Mouse (Mus musculus): ENCODE data around the gene Hpca. TPM values are rescaled to one million over a fixed set of nuclear protein-coding genes. Genes with fewer than 3 reads are reported as not detected.

Hpca gene
- polyA plus RNA-seq, 1 experiment from 2014 or later: 130 TPM

DNA sequence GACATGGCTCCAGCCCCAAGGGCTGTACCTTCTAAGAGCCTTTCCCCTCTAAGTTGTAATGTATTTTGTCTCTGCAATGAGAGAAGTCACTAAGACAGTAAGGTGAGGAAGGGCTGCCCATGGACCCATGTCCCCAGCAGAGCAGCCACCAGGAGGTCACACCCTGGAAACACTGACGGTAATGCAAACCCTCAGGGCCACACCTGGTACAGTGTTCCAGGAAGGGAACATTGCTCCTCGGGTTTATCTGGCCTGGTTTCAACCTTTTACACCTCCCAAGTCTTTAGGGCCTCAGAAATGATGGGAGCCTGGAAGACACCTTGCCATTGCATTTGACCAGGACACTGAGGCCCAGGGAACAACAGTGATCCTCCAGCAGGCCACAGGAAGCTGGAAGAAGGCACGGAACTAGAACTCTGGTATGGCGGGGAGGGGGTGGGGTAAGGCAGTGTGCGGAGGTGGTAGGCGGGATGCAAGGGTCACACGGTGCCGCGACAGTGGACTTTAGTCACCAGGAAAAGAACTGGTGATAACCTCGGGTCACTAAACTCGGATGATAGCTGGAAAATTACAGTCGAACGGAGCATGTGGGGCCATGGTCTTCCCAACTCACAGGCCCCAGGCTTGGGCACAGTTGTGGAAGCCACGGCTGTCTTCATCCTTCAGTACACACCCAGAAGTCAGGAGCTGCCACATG is 19.6 kb downstream of the Hpca start:
- Histone ChIP-seq H3K4me2 (ENCODE audit: low read length) (no peak overlapping the region), H3K4me1 (ENCODE audit: control insufficient read depth, insufficient read depth, low read length) (peaks cover 5% of the 10 kb centered on the region; the same call in 1 of the 2 replicates), H3K36me3 (ENCODE audit: control insufficient read depth, insufficient read depth, low read length) (no peaks in the 10 kb centered on the region), H3K4me3 (ENCODE audit: low read depth, low read length) (no peak overlapping the region), H3K27ac (ENCODE audit: low read length) (no peak overlapping the region), H3K9me3 (replicated peaks; ENCODE audit: control insufficient read depth, low read length, poor library complexity, severe bottlenecking) (no peaks in the 10 kb centered on the region), H3K27me3 (ENCODE audit: control insufficient read depth, insufficient read depth, low read depth, low read length) (peaks cover 27% of the 10 kb centered on the region), H3K9ac (ENCODE audit: low read depth, low read length) (no peak overlapping the region)
- ATAC-seq: no peak
- WGBS: 85% methylated on average over 14 of the region's 14 CpGs

DNA sequence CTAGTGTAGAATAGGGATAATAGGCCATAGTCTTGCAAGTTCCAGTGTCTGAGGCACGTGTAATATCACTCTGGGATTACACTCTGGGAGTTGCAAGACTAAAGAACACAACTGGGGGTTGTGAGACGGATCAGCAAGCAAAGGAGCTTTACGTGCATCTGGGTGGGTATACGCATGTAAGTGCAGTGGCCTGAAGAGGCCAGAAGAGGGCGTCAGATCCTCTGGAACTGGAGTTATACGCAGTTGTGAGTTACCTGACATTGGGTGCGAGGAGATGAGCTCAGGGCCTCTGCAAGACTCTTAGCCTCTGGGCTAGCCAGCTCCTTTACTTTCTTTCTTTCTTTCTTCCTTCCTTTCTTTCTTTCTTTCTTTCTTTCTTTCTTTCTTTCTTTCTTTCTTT is 24.8 kb downstream of the Hpca start:
- no peaks in the 10 kb centered on the region for H3K36me3 ChIP-seq (ENCODE audit: control insufficient read depth, insufficient read depth, low read length)
- H3K4me1 ChIP-seq (ENCODE audit: control insufficient read depth, insufficient read depth, low read length): no peaks in the 10 kb centered on the region
- H3K4me2 ChIP-seq (ENCODE audit: low read length): no peak overlapping the region
- H3K27ac ChIP-seq (ENCODE audit: low read length): no peak overlapping the region
- WGBS: 71% methylated on average over 7 of the region's 7 CpGs
- ATAC-seq: no peak
- no peaks in the 10 kb centered on the region for H3K27me3 ChIP-seq (ENCODE audit: control insufficient read depth, insufficient read depth, low read depth, low read length)
- no peaks in the 10 kb centered on the region for H3K9me3 ChIP-seq (replicated peaks; ENCODE audit: control insufficient read depth, low read length, poor library complexity, severe bottlenecking)
- H3K4me3 ChIP-seq (ENCODE audit: low read depth, low read length): no peak overlapping the region
- H3K9ac ChIP-seq (ENCODE audit: low read depth, low read length): no peak overlapping the region

DNA sequence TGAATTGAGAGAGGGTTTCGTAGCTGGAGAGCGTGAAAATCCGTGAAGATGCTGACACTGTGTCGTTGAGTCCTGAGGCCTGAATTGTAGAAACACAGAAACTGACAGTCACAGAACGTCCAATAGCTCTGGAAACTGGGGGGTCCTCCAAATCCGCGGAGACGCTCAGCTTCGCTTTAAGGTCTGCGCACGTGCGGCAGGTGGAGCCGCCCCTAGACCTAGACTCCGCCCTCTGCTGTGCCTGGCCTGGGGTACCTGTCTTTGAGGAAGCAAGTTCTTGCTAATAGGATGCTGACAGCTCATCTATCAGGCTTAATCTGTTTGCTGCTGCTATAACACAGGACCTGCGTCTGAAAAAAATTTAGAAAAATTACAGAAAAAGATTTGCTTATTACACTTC is 26.6 kb downstream of the Hpca start:
- Histone ChIP-seq H3K36me3 (ENCODE audit: control insufficient read depth, insufficient read depth, low read length) (no peaks in the 10 kb centered on the region), H3K27ac (ENCODE audit: low read length) (no peak overlapping the region), H3K9ac (ENCODE audit: low read depth, low read length) (no peak overlapping the region), H3K4me1 (ENCODE audit: control insufficient read depth, insufficient read depth, low read length) (no peaks in the 10 kb centered on the region), H3K27me3 (ENCODE audit: control insufficient read depth, insufficient read depth, low read depth, low read length) (no peaks in the 10 kb centered on the region), H3K4me2 (ENCODE audit: low read length) (no peak overlapping the region), H3K4me3 (ENCODE audit: low read depth, low read length) (no peak overlapping the region), H3K9me3 (replicated peaks; ENCODE audit: control insufficient read depth, low read length, poor library complexity, severe bottlenecking) (no peaks in the 10 kb centered on the region)
- 39% methylated on average over 15 of the region's 15 CpGs for WGBS
- no peak for ATAC-seq

DNA sequence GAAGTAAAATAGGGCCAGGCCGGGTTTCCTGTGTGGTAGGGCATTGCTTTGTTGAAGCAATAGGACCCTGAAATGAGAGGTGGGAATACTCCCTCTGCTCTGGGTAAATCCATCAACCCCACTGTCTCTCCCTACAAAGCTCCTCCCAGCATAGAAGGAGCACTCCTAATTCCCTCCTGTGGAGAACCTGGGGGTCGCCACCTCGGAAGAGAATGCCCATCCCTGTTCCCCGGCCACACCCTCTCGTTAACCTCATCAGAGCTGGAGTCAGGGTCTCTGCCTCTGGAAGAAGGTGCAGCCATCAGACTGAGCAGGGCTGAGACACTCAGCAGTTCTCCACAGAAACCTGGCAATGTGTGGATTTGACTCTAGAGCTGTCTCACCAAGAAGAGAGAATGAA is 34.0 kb downstream of the Hpca start:
- H3K4me1 ChIP-seq (ENCODE audit: control insufficient read depth, insufficient read depth, low read length): no peaks in the 10 kb centered on the region
- ATAC-seq: no peak
- H3K4me3 ChIP-seq (ENCODE audit: low read depth, low read length): no peak overlapping the region

DNA sequence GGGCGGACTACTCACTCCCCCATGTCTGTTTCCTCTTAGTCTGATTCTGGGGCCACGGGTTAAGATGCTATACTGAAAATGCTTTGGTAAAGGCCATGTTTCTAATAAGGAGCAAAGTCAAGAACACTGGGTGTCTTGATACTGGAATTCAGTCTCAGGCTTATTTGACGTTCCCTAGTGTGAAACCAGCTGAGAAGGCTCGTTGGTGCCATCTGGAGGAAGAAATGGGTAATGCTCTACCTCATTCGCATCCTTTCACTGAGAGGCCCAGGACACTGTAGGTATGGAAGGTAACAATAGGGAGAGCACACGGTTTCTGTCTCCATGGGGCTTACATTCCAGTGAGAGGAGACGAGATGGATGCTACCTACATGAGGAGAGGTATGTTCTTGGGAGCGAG is 35.8 kb downstream of the Hpca start:
- Histone ChIP-seq H3K4me3 (ENCODE audit: low read depth, low read length) (no peak overlapping the region), H3K27ac (ENCODE audit: low read length) (no peak overlapping the region), H3K27me3 (ENCODE audit: control insufficient read depth, insufficient read depth, low read depth, low read length) (no peaks in the 10 kb centered on the region), H3K4me1 (ENCODE audit: control insufficient read depth, insufficient read depth, low read length) (no peaks in the 10 kb centered on the region), H3K4me2 (ENCODE audit: low read length) (no peak overlapping the region), H3K9me3 (replicated peaks; ENCODE audit: control insufficient read depth, low read length, poor library complexity, severe bottlenecking) (no peaks in the 10 kb centered on the region), H3K36me3 (ENCODE audit: control insufficient read depth, insufficient read depth, low read length) (peaks cover 17% of the 10 kb centered on the region; the same call in 1 of the 2 replicates), H3K9ac (ENCODE audit: low read depth, low read length) (no peak overlapping the region)
- WGBS: 27% methylated on average over 8 of the region's 8 CpGs
- no peak for ATAC-seq

More for the DNA sequence above, 34.0 kb downstream of the Hpca start:
- Histone ChIP-seq H3K27ac (ENCODE audit: low read length) (no peak overlapping the region), H3K4me2 (ENCODE audit: low read length) (no peak overlapping the region), H3K36me3 (ENCODE audit: control insufficient read depth, insufficient read depth, low read length) (peaks cover 11% of the 10 kb centered on the region; the same call in 1 of the 2 replicates), H3K9me3 (replicated peaks; ENCODE audit: control insufficient read depth, low read length, poor library complexity, severe bottlenecking) (no peaks in the 10 kb centered on the region), H3K27me3 (ENCODE audit: control insufficient read depth, insufficient read depth, low read depth, low read length) (no peaks in the 10 kb centered on the region), H3K9ac (ENCODE audit: low read depth, low read length) (no peak overlapping the region)
- WGBS: 58% methylated on average over 5 of the region's 5 CpGs

DNA sequence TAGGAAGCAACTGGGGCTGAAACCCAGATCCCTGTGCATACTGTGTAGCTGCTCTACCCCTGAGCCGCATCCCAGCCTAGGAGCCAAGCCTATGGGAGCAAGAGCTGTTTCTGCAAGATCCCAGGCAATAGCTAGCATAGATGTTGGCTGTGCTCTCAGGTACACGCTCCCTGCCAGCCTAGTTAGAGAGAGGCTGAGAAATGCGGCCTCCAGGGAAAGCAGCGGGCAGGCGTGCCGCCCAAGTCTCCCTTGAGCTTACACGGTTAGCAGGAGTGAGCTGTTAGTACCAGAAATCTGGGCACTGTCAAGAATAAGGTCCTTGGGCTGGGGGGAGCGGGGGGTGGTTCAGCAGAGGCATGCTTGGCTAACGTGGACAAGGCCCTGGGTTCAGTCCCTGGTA is 36.9 kb downstream of the Hpca start:
- no peaks in the 10 kb centered on the region for H3K4me1 ChIP-seq (ENCODE audit: control insufficient read depth, insufficient read depth, low read length)
- no peaks in the 10 kb centered on the region for H3K27me3 ChIP-seq (ENCODE audit: control insufficient read depth, insufficient read depth, low read depth, low read length)
- no peak overlapping the region for H3K4me2 ChIP-seq (ENCODE audit: low read length)
- peaks cover 26% of the 10 kb centered on the region for H3K36me3 ChIP-seq (ENCODE audit: control insufficient read depth, insufficient read depth, low read length)
- H3K27ac ChIP-seq (ENCODE audit: low read length): no peak overlapping the region
- no peaks in the 10 kb centered on the region for H3K9me3 ChIP-seq (replicated peaks; ENCODE audit: control insufficient read depth, low read length, poor library complexity, severe bottlenecking)
- no peak overlapping the region for H3K4me3 ChIP-seq (ENCODE audit: low read depth, low read length)
- ATAC-seq: no peak
- 92% methylated on average over 9 of the region's 9 CpGs for WGBS
- H3K9ac ChIP-seq (ENCODE audit: low read depth, low read length): no peak overlapping the region

DNA sequence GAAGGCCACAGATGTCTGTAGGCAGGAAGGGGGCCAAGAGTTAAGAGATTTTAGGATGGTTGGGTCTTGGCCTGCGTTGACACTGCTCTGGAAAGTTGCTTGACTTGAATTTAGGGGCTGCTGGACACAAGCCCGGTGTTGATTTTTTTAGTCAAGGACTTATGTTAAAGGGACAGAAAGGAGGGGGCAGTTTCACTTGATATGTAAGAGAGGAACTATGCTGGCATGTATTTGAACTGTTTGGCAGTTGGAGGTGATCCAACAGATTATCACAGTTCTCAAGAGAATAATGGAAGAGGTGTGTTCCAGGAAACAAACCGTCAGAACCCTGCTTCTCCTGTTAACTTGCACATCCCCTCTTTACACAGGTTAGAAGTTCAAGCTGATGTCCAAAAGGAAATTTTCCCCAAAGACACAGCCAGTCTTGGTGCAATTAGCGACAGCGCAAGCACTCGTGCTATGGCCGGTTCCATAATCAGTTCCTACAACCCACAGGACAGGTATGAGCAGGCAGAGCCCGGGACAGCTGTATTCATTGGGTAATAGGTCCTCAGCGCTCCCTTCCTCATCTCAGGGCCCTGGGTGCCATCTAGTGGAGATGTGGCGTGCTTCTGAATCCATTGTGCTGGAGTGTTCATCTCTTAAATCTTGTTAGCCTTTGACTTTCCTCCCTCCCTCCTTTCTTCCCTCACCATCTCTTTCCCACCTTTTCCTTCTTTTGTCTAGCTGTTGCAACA is 39.3 kb downstream of the Hpca start:
- Histone ChIP-seq H3K27me3 (ENCODE audit: control insufficient read depth, insufficient read depth, low read depth, low read length) (no peaks in the 10 kb centered on the region), H3K9ac (ENCODE audit: low read depth, low read length) (no peak overlapping the region), H3K9me3 (replicated peaks; ENCODE audit: control insufficient read depth, low read length, poor library complexity, severe bottlenecking) (no peaks in the 10 kb centered on the region), H3K27ac (ENCODE audit: low read length) (no peak overlapping the region), H3K4me3 (ENCODE audit: low read depth, low read length) (no peak overlapping the region), H3K36me3 (ENCODE audit: control insufficient read depth, insufficient read depth, low read length) (peaks cover 45% of the 10 kb centered on the region), H3K4me1 (ENCODE audit: control insufficient read depth, insufficient read depth, low read length) (no peaks in the 10 kb centered on the region), H3K4me2 (ENCODE audit: low read length) (no peak overlapping the region)
- 46% methylated on average over 10 of the region's 10 CpGs for WGBS
- no peak; the same call in 1 of the 2 replicates for ATAC-seq

DNA sequence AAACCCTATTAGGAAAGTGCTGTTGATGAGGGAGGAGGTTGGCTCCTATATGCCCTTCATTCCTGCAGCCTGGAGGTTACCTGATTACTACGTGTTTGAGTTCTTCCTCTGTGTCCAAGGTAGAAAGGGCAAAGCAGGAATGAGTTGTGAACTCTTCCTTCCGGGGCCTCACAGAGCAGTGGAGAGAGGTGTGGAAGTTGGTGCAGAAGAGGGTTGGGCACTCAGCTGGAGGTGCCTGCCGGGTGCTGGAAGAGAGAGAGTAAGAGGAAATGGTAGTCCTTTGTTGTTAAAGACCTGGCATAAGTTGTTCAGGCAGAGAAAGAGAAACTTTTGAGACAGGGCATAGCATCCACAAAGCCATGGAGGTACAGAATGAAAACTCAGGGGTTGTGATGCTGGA is 39.9 kb downstream of the Hpca start:
- no peak overlapping the region for H3K27ac ChIP-seq (ENCODE audit: low read length)

DNA sequence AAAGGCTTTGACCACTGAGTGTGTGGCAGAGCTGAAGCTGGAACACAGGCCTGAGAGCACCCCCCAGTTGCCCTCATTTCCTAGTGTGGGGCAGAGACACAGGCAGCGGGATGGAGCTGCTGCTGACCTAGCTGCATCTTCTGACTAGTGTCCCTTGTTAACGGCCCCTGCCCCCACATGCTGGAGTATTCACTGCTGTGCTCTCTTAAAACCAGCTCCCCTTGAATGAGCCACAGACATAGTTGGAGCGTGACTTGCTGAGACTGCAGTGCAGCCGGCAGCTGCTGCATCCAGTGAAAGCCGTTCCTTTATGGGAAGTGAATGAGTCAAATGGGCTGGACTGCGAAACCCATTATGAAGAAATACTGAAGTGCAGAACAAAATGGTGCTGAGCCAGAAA is 40.3 kb downstream of the Hpca start:
- Histone ChIP-seq H3K4me2 (ENCODE audit: low read length) (no peak overlapping the region), H3K9me3 (replicated peaks; ENCODE audit: control insufficient read depth, low read length, poor library complexity, severe bottlenecking) (no peaks in the 10 kb centered on the region), H3K9ac (ENCODE audit: low read depth, low read length) (no peak overlapping the region), H3K36me3 (ENCODE audit: control insufficient read depth, insufficient read depth, low read length) (peaks cover 51% of the 10 kb centered on the region), H3K27ac (ENCODE audit: low read length) (no peak overlapping the region), H3K27me3 (ENCODE audit: control insufficient read depth, insufficient read depth, low read depth, low read length) (no peaks in the 10 kb centered on the region), H3K4me3 (ENCODE audit: low read depth, low read length) (no peak overlapping the region), H3K4me1 (ENCODE audit: control insufficient read depth, insufficient read depth, low read length) (no peaks in the 10 kb centered on the region)
- no peak for ATAC-seq
- 74% methylated on average over 6 of the region's 6 CpGs for WGBS

More for the DNA sequence above, 39.9 kb downstream of the Hpca start:
- no peak overlapping the region for H3K9ac ChIP-seq (ENCODE audit: low read depth, low read length)
- ATAC-seq: no peak
- H3K4me2 ChIP-seq (ENCODE audit: low read length): no peak overlapping the region
- H3K36me3 ChIP-seq (ENCODE audit: control insufficient read depth, insufficient read depth, low read length): peaks cover 47% of the 10 kb centered on the region
- no peaks in the 10 kb centered on the region for H3K9me3 ChIP-seq (replicated peaks; ENCODE audit: control insufficient read depth, low read length, poor library complexity, severe bottlenecking)
- WGBS: 86% methylated on average over 3 of the region's 3 CpGs
- no peaks in the 10 kb centered on the region for H3K27me3 ChIP-seq (ENCODE audit: control insufficient read depth, insufficient read depth, low read depth, low read length)
- no peaks in the 10 kb centered on the region for H3K4me1 ChIP-seq (ENCODE audit: control insufficient read depth, insufficient read depth, low read length)
- H3K4me3 ChIP-seq (ENCODE audit: low read depth, low read length): no peak overlapping the region
